Mouse (Mus musculus) lung, embryonic 14.5 days (tissue): ENCODE measurements at regions not wholly inside any gene's neighbourhood (a gene's known extent, or its start where the extent isn't known, plus 50 kb on each side); places are given as distances from the start of the nearest gene placed in this dataset.

ENCODE experiments used
- ATAC-seq: fragments of 200-750 bp; cut with Nextera tagmentation; 2 replicates; pipeline ENCODE4 v1.8.0; 2017; ENCODE audit warnings: mild to moderate bottlenecking, moderate TSS enrichment, moderate library complexity; ENCODE audit not compliant: insufficient read depth
- DNase-seq: peaks from one replicate; pipeline ENCODE4 v3.0.0-alpha.2; 2015
- H3K27ac ChIP-seq: fragments of 300-500 bp; sonication (generic); 2 replicates; pipeline ENCODE4 v1.5.1; 2014; ENCODE audit warnings: low read depth, mild to moderate bottlenecking, moderate library complexity
- H3K27me3 ChIP-seq: fragments of 300-500 bp; sonication (generic); 2 replicates; pipeline ENCODE4 v1.6.1; 2014; ENCODE audit warnings: low read length, control low read depth; ENCODE audit not compliant: insufficient read depth
- H3K36me3 ChIP-seq: fragments of 300-500 bp; sonication (generic); 2 replicates; pipeline ENCODE4 v1.6.1; 2014; ENCODE audit warnings: control low read depth; ENCODE audit not compliant: insufficient read depth
- H3K4me1 ChIP-seq: fragments of 300-500 bp; sonication (generic); 2 replicates; pipeline ENCODE4 v1.6.1; 2014; ENCODE audit warnings: antibody characterized with exemption, control low read depth; ENCODE audit not compliant: insufficient read depth
- H3K4me2 ChIP-seq: fragments of 300-500 bp; sonication (generic); 2 replicates; pipeline ENCODE4 v1.6.1; 2014; ENCODE audit warnings: mild to moderate bottlenecking
- H3K4me3 ChIP-seq: fragments of 300-500 bp; sonication (generic); 2 replicates; pipeline ENCODE4 v1.5.1; 2014; ENCODE audit warnings: low read depth, low read length
- H3K9ac ChIP-seq: fragments of 300-500 bp; sonication (generic); 2 replicates; pipeline ENCODE4 v1.6.1; 2014
- H3K9me3 ChIP-seq: fragments of 300-500 bp; sonication (generic); 2 replicates; pipeline ENCODE4 v1.6.1; 2016; ENCODE audit warnings: low read depth, low read length, control low read depth
- CTCF ChIP-seq: IDR thresholded peaks from 2 replicates; pipeline ENCODE4 v1.5.1; 2016; ENCODE audit warnings: antibody characterized with exemption, low read depth
- WGBS: fragments of 180-500 bp; shearing (Covaris S2); extraction: QIAGEN DNeasy Blood & Tissue Kit; methylation state at CpG from one replicate; pipeline ENCODE4 v1.1.7; 2014; 5-methylcytosine and 5-hydroxymethylcytosine counted together

GRCm38 (mm10) chr16:25042669-25043440 is 243.8 kb upstream of the Tprg start:
- 47% methylated on average over 8 of the region's 8 CpGs for WGBS
- H3K9ac ChIP-seq, result no peak overlapping the region

GRCm38 (mm10) chr16:25044637-25045036 is 242.0 kb upstream of the Tprg start:
- no peak for ATAC-seq
- Histone ChIP-seq H3K4me1 (no peaks in the 10 kb centered on the region), H3K9me3 (no peaks in the 10 kb centered on the region), H3K4me2 (no peak overlapping the region), H3K4me3 (no peak overlapping the region), H3K27me3 (no peaks in the 10 kb centered on the region), H3K9ac (no peak overlapping the region), H3K27ac (no peak overlapping the region), H3K36me3 (no peaks in the 10 kb centered on the region)
- WGBS, result 62% methylated on average over 3 of the region's 3 CpGs
- no peak for DNase-seq
- TF ChIP-seq CTCF, result no peak

More at GRCm38 (mm10) chr16:25042669-25043440, 243.8 kb upstream of the Tprg start:
- ATAC-seq (no peak), DNase-seq (peak; percentile 30)
- Histone ChIP-seq H3K4me2 (no peak overlapping the region), H3K4me3 (no peak overlapping the region), H3K9me3 (no peaks in the 10 kb centered on the region), H3K36me3 (no peaks in the 10 kb centered on the region), H3K27me3 (no peaks in the 10 kb centered on the region), H3K27ac (no peak overlapping the region; the same call in 1 of the 2 replicates), H3K4me1 (no peaks in the 10 kb centered on the region)
- TF ChIP-seq CTCF, result no peak

- DNase-seq (no peak), ATAC-seq (no peak)
- no peak overlapping the region for H3K9ac ChIP-seq
- 81% methylated on average over 2 of the region's 2 CpGs for WGBS
- no peaks in the 10 kb centered on the region for H3K27me3 ChIP-seq
- H3K36me3 ChIP-seq, result no peaks in the 10 kb centered on the region
- no peaks in the 10 kb centered on the region for H3K4me1 ChIP-seq
- H3K4me3 ChIP-seq, result no peak overlapping the region
- H3K9me3 ChIP-seq, result no peaks in the 10 kb centered on the region
- TF ChIP-seq CTCF, result no peak
- no peak overlapping the region for H3K4me2 ChIP-seq
- H3K27ac ChIP-seq, result no peak overlapping the region
Measured at GRCm38 (mm10) chr16:25047726-25048125, 238.9 kb upstream of the Tprg start.

DNA sequence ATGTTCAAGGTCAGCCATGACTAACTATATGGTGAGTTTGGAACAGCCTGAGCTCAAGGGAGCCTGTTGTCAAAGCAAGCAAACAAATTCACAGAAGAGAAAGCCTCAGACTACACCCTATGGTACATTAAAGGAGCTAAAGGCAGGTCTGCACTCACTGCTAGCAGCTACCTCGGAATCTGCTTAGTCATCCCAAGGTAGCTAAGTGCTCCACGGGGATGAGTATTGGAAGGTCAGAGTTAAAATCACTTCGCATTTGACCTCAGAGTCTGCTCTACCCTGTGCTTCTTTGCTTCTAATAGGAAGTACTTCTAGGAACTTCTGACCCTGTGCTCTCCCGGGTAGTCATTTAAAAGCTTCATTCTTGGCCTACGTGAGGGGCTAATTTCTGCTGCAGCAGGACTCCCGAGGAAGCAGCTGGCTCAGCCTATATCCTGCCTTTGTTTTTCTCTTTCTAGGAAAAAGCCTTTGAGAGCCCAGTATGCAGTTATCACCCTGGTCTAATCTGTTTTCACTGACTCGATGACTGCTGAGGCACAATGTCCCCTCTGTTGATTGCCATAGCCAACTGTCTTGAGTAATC is 236.6 kb upstream of the Tprg start:
- Histone ChIP-seq H3K4me3 (no peak overlapping the region), H3K9me3 (no peaks in the 10 kb centered on the region), H3K36me3 (no peaks in the 10 kb centered on the region), H3K4me1 (no peaks in the 10 kb centered on the region), H3K27ac (no peak overlapping the region), H3K9ac (no peak overlapping the region), H3K27me3 (no peaks in the 10 kb centered on the region), H3K4me2 (no peak overlapping the region)
- ATAC-seq (no peak), DNase-seq (peak; percentile 43)
- WGBS, result 41% methylated on average over 7 of the region's 7 CpGs
- TF ChIP-seq CTCF, result no peak

GRCm38 (mm10) chr16:25051044-25051443 is 235.6 kb upstream of the Tprg start:
- no peak for ATAC-seq
- Histone ChIP-seq H3K4me2 (no peak overlapping the region), H3K4me1 (no peaks in the 10 kb centered on the region), H3K4me3 (no peak overlapping the region), H3K9ac (no peak overlapping the region), H3K36me3 (no peaks in the 10 kb centered on the region), H3K27me3 (no peaks in the 10 kb centered on the region), H3K9me3 (no peaks in the 10 kb centered on the region), H3K27ac (no peak overlapping the region)
- no peak for TF ChIP-seq CTCF
- 73% methylated on average over 5 of the region's 5 CpGs for WGBS
- no peak for DNase-seq

GRCm38 (mm10) chr16:25052428-25052827 is 234.2 kb upstream of the Tprg start:
- 70% methylated on average over 5 of the region's 5 CpGs for WGBS
- ATAC-seq (no peak), DNase-seq (no peak)

DNA sequence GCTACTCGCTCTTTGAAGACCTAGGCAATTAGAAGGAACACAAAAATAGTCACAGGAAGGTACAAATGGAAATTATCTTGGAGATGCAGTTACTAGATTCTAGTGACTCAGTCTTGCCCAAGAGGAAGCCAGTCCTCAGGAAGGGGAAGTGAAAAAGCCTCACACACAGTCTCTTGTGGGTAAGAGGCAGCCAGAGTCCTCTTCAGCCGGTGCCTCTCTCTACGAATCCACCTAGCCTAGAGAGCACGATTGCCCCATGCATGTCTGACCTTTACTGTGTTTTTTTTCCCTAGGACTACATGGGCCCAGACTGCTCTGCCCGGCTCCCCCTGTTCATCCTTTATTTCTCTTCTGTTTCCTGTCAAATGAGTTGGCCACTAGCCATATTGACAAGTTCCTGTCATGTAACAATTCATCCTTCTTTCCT is 233.7 kb upstream of the Tprg start:
- peak; percentile 62 for ATAC-seq
- H3K9me3 ChIP-seq, result no peaks in the 10 kb centered on the region
- H3K9ac ChIP-seq, result no peak overlapping the region
- H3K4me2 ChIP-seq, result no peak overlapping the region
- H3K4me3 ChIP-seq, result no peak overlapping the region
- no peak for TF ChIP-seq CTCF
- no peaks in the 10 kb centered on the region for H3K36me3 ChIP-seq
- 51% methylated on average over 5 of the region's 5 CpGs for WGBS
- DNase-seq, result peak; percentile 47
- H3K27ac ChIP-seq, result no peak overlapping the region
- peaks cover 3% of the 10 kb centered on the region; the same call in 1 of the 2 replicates for H3K4me1 ChIP-seq
- H3K27me3 ChIP-seq, result no peaks in the 10 kb centered on the region

More at GRCm38 (mm10) chr16:25052428-25052827, 234.2 kb upstream of the Tprg start:
- Histone ChIP-seq H3K4me1 (no peaks in the 10 kb centered on the region), H3K4me2 (no peak overlapping the region), H3K27ac (no peak overlapping the region), H3K9me3 (no peaks in the 10 kb centered on the region), H3K4me3 (no peak overlapping the region), H3K9ac (no peak overlapping the region), H3K36me3 (no peaks in the 10 kb centered on the region), H3K27me3 (no peaks in the 10 kb centered on the region)
- no peak for TF ChIP-seq CTCF
